Mouse (Mus musculus): Measurements from ENCODE around the gene Anapc16. TPM values are rescaled to one million over a fixed set of nuclear protein-coding genes. Genes with fewer than 3 reads are reported as not detected.

Gene Anapc16
- polyA plus RNA-seq, 1 experiment from 2014 or later = 106 TPM

GRCm38 (mm10) chr10:59946362-59946761, 56.6 kb downstream of the Anapc16 start:
- H3K27me3 ChIP-seq (replicated peaks) = no peaks in the 10 kb centered on the region
- WGBS = 88% methylated on average over 5 of the region's 5 CpGs
- H3K9ac ChIP-seq (replicated peaks) = no peak overlapping the region
- no peak overlapping the region for H3K4me3 ChIP-seq (replicated peaks)
- H3K36me3 ChIP-seq = no peaks in the 10 kb centered on the region
- no peak overlapping the region for H3K4me2 ChIP-seq
- ATAC-seq (ENCODE audit: low FRiP score) = no peak
- no peak overlapping the region for H3K27ac ChIP-seq (replicated peaks)
- peaks cover 41% of the 10 kb centered on the region for H3K4me1 ChIP-seq
- no peaks in the 10 kb centered on the region for H3K9me3 ChIP-seq (replicated peaks)

- ATAC-seq (ENCODE audit: low FRiP score) = no peak
- H3K4me2 ChIP-seq = no peak overlapping the region
- no peaks in the 10 kb centered on the region for H3K36me3 ChIP-seq
- no peaks in the 10 kb centered on the region for H3K27me3 ChIP-seq (replicated peaks)
- no peak overlapping the region for H3K27ac ChIP-seq (replicated peaks)
- H3K4me3 ChIP-seq (replicated peaks) = no peak overlapping the region
- 96% methylated on average over 3 of the region's 3 CpGs for WGBS
- H3K9ac ChIP-seq (replicated peaks) = no peak overlapping the region
- no peaks in the 10 kb centered on the region for H3K9me3 ChIP-seq (replicated peaks)
- H3K4me1 ChIP-seq = peaks cover 39% of the 10 kb centered on the region
Observed at GRCm38 (mm10) chr10:59945416-59945815, 57.5 kb downstream of the Anapc16 start.

GRCm38 (mm10) chr10:59943421-59943989, 59.4 kb downstream of the Anapc16 start:
- Histone ChIP-seq H3K4me3 (replicated peaks) (peak overlapping the region; percentile 23), H3K9me3 (replicated peaks) (no peaks in the 10 kb centered on the region), H3K9ac (replicated peaks) (no peak overlapping the region; the same call in 1 of the 2 replicates), H3K27ac (replicated peaks) (peak overlapping the region; percentile 73), H3K4me1 (peaks cover 20% of the 10 kb centered on the region), H3K36me3 (no peaks in the 10 kb centered on the region), H3K27me3 (replicated peaks) (no peaks in the 10 kb centered on the region), H3K4me2 (peak overlapping the region; percentile 57)
- 47% methylated on average over 13 of the region's 13 CpGs for WGBS
- peak; percentile 40 for ATAC-seq (ENCODE audit: low FRiP score)

GRCm38 (mm10) chr10:59942847-59943420, 60.0 kb downstream of the Anapc16 start:
- Histone ChIP-seq H3K36me3 (no peaks in the 10 kb centered on the region), H3K27me3 (replicated peaks) (no peaks in the 10 kb centered on the region), H3K4me1 (peaks cover 19% of the 10 kb centered on the region), H3K9me3 (replicated peaks) (no peaks in the 10 kb centered on the region), H3K4me2 (peak overlapping the region; percentile 57), H3K4me3 (replicated peaks) (peak overlapping the region; percentile 23), H3K9ac (replicated peaks) (peak overlapping the region; percentile 38), H3K27ac (replicated peaks) (peak overlapping the region; percentile 73)
- peak; percentile 72 for ATAC-seq (ENCODE audit: low FRiP score)
- WGBS = 2% methylated on average over 16 of the region's 16 CpGs

GRCm38 (mm10) chr10:59942281-59942846, 60.6 kb downstream of the Anapc16 start:
- Histone ChIP-seq H3K27me3 (replicated peaks) (no peaks in the 10 kb centered on the region), H3K4me3 (replicated peaks) (peak overlapping the region; percentile 23), H3K4me2 (peak overlapping the region; percentile 57), H3K9me3 (replicated peaks) (no peaks in the 10 kb centered on the region), H3K36me3 (no peaks in the 10 kb centered on the region), H3K9ac (replicated peaks) (peak overlapping the region; percentile 38), H3K27ac (replicated peaks) (peak overlapping the region; percentile 73), H3K4me1 (peaks cover 19% of the 10 kb centered on the region)
- 0 out of 2 replicates have a peak, but pooled peaks have one; percentile 28 for ATAC-seq (ENCODE audit: low FRiP score)
- 57% methylated on average over 21 of the region's 21 CpGs for WGBS

- H3K9ac ChIP-seq (replicated peaks) = no peak overlapping the region
- no peaks in the 10 kb centered on the region for H3K9me3 ChIP-seq (replicated peaks)
- no peak overlapping the region for H3K27ac ChIP-seq (replicated peaks)
- no peak overlapping the region for H3K4me2 ChIP-seq
- ATAC-seq (ENCODE audit: low FRiP score) = no peak
- no peaks in the 10 kb centered on the region for H3K27me3 ChIP-seq (replicated peaks)
- H3K4me3 ChIP-seq (replicated peaks) = no peak overlapping the region
- H3K36me3 ChIP-seq = no peaks in the 10 kb centered on the region
- 80% methylated on average over 1 of the region's 1 CpGs for WGBS
- H3K4me1 ChIP-seq = peaks cover 19% of the 10 kb centered on the region
Observed at GRCm38 (mm10) chr10:59939081-59939480, 63.9 kb downstream of the Anapc16 start.

- Histone ChIP-seq H3K9ac (replicated peaks) (no peak overlapping the region), H3K9me3 (replicated peaks) (no peaks in the 10 kb centered on the region), H3K27me3 (replicated peaks) (no peaks in the 10 kb centered on the region), H3K27ac (replicated peaks) (no peak overlapping the region), H3K4me3 (replicated peaks) (no peak overlapping the region), H3K4me2 (no peak overlapping the region), H3K36me3 (no peaks in the 10 kb centered on the region), H3K4me1 (peaks cover 17% of the 10 kb centered on the region)
- 92% methylated on average over 5 of the region's 5 CpGs for WGBS
- no peak for ATAC-seq (ENCODE audit: low FRiP score)
Observed at GRCm38 (mm10) chr10:59938662-59939061, 64.3 kb downstream of the Anapc16 start.

Other genes with a start within 250 kb of the Anapc16 start
- 17.2 and 20.6 TPM in 2 replicates for gene Dnajb12, start 123.6 kb downstream of the Anapc16 start, polyA plus RNA-seq (2015; fragmentation: Nextera tagmentation; extraction: Ambion mirVana)
- gene Ddit4, start 51.3 kb downstream of the Anapc16 start, polyA plus RNA-seq (2015; fragmentation: Nextera tagmentation; extraction: Ambion mirVana) = 80.8 and 91.6 TPM in 2 replicates
- 45.4 and 47.3 TPM in 2 replicates for gene Ascc1, start 330 bp downstream of the Anapc16 start, polyA plus RNA-seq (2015; fragmentation: Nextera tagmentation; extraction: Ambion mirVana)
- 114 and 122 TPM in 2 replicates for gene Spock2, start 103.1 kb upstream of the Anapc16 start, polyA plus RNA-seq (2015; fragmentation: Nextera tagmentation; extraction: Ambion mirVana)
- gene Chst3, start 216.1 kb upstream of the Anapc16 start, polyA plus RNA-seq (2015; fragmentation: Nextera tagmentation; extraction: Ambion mirVana) = 1.9 and 2.0 TPM in 2 replicates

Data from neural tube, embryonic 15.5 days (tissue).